Mouse (Mus musculus) adrenal gland, postnatal 25 days (tissue): ENCODE measurements around the gene Heatr1. TPM values are rescaled to one million over a fixed set of nuclear protein-coding genes. Genes with fewer than 3 reads are reported as not detected.

Source experiments
- DNase-seq: peaks from one replicate; pipeline ENCODE4 v3.0.0; 2021; ENCODE audit warnings: mixed read lengths
- long read RNA-seq: library from polyadenylated mRNA; stranded (forward); transcript quantifications from one replicate; pipeline ENCODE4 v2.0.0, GENCODE M21; 2021
- total RNA-seq: library from RNA; stranded (reverse); gene quantifications from 2 replicates; pipeline ENCODE4 v1.2.3, GENCODE M21; 2021

The Heatr1 gene
- total RNA-seq, result 30.5 and 40.0 TPM in 2 replicates
- long read RNA-seq, full-length matches to known transcripts, result 1 of 11 reads
- long read RNA-seq, partial matches to known transcripts, result 7 of 11 reads
- long read RNA-seq, other reads (novel, unspliced or antisense), result 3 of 11 reads

GRCm38 (mm10) chr13:12394609-12395505 lies at the start of gene Heatr1:
Gene Heatr1 (plus strand): TSS chr13:12395027.
- peak; percentile 84 for DNase-seq

- no peak for DNase-seq
Observed at GRCm38 (mm10) chr13:12346837-12347236, 48.0 kb upstream of the Heatr1 start.

GRCm38 (mm10) chr13:12349197-12349824 lies 45.5 kb upstream of the Heatr1 start:
- no peak for DNase-seq

GRCm38 (mm10) chr13:12356184-12356583 lies 38.6 kb upstream of the Heatr1 start:
- no peak for DNase-seq

- DNase-seq, result no peak
Observed at GRCm38 (mm10) chr13:12357554-12357953, 37.3 kb upstream of the Heatr1 start.

- no peak for DNase-seq
Observed at GRCm38 (mm10) chr13:12361486-12361885, 33.3 kb upstream of the Heatr1 start.

GRCm38 (mm10) chr13:12369041-12369621 lies 25.7 kb upstream of the Heatr1 start:
- peak; percentile 48 for DNase-seq

GRCm38 (mm10) chr13:12369930-12370329 lies 24.9 kb upstream of the Heatr1 start:
- no peak for DNase-seq

- no peak for DNase-seq
Observed at GRCm38 (mm10) chr13:12372755-12373154, 22.1 kb upstream of the Heatr1 start.

GRCm38 (mm10) chr13:12376778-12377177 lies 18.0 kb upstream of the Heatr1 start:
- DNase-seq, result no peak

- DNase-seq, result no peak
Observed at GRCm38 (mm10) chr13:12384796-12385195, 10.0 kb upstream of the Heatr1 start.

- no peak for DNase-seq
Observed at GRCm38 (mm10) chr13:12386286-12386685, 8.5 kb upstream of the Heatr1 start.

GRCm38 (mm10) chr13:12395571-12395970 lies 744 bp downstream of the Heatr1 start:
- DNase-seq, result peak; percentile 4

GRCm38 (mm10) chr13:12408343-12409066 lies 13.7 kb downstream of the Heatr1 start:
- no peak for DNase-seq

- no peak for DNase-seq
Observed at GRCm38 (mm10) chr13:12412016-12412415, 17.2 kb downstream of the Heatr1 start.

GRCm38 (mm10) chr13:12420596-12420995 lies 25.8 kb downstream of the Heatr1 start:
- no peak for DNase-seq

GRCm38 (mm10) chr13:12428556-12428955 lies 33.7 kb downstream of the Heatr1 start:
- DNase-seq, result no peak

- DNase-seq, result no peak
Observed at GRCm38 (mm10) chr13:12433843-12434242, 39.0 kb downstream of the Heatr1 start.

GRCm38 (mm10) chr13:12439586-12439985 lies 44.8 kb downstream of the Heatr1 start:
- DNase-seq, result no peak

GRCm38 (mm10) chr13:12440813-12441212 lies 46.0 kb downstream of the Heatr1 start:
- no peak for DNase-seq

- no peak for DNase-seq
Observed at GRCm38 (mm10) chr13:12442008-12442587, 47.3 kb downstream of the Heatr1 start.

GRCm38 (mm10) chr13:12453150-12453549 lies 58.3 kb downstream of the Heatr1 start:
- DNase-seq, result no peak
